Mouse (Mus musculus): ENCODE measurements around the gene Wdr34. TPM values are rescaled to one million over a fixed set of nuclear protein-coding genes. Genes with fewer than 3 reads are reported as not detected.
A peak's percentile ranks its signal among the peaks of the same experiment; 100 is the strongest.

Gene Wdr34
- total RNA-seq, 2 experiments from 2014 or later: 9.1 to 11.6 TPM

DNA sequence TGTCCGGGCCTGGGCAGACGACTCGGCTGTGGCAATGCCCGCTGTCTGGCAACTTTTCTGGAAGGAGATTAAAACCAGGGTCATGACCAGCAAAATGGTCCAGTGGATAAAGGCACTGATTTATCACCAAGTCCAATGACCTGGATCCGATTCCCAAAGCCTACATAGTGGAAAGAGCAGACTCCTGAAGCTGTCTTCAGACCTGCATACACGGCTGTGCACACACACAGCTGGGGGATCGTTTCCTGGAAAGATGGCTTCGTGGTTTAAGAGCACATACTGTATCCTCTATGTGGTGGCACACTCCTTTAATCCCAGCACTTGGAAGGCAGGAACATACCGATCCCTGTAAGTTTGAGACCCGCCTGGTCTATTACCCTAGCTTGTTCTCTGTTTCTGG lies 10.3 kb downstream of the Wdr34 start:
- DNase-seq: no peak

GRCm38 (mm10) chr2:30037762-30038161 lies 10.9 kb downstream of the Wdr34 start:
- intact Hi-C loops (cut with DNase I): no loop called here
- no peak for DNase-seq

More for the DNA sequence above, 10.3 kb downstream of the Wdr34 start:
- intact Hi-C loops (cut with DNase I): no loop called here

- no peak for DNase-seq
- intact Hi-C loops (cut with DNase I): no loop called here
Observed at GRCm38 (mm10) chr2:30032957-30033356, 15.7 kb downstream of the Wdr34 start.

GRCm38 (mm10) chr2:30032244-30032846 lies 16.3 kb downstream of the Wdr34 start:
- no peak for DNase-seq

GRCm38 (mm10) chr2:30026997-30027396 lies 21.7 kb downstream of the Wdr34 start:
- intact Hi-C loops (cut with DNase I): no loop called here
- no peak for DNase-seq

More at GRCm38 (mm10) chr2:30032244-30032846, 16.3 kb downstream of the Wdr34 start:
- intact Hi-C loops (cut with DNase I): no loop called here

GRCm38 (mm10) chr2:30025454-30025853 lies 23.2 kb downstream of the Wdr34 start:
- DNase-seq: no peak
- intact Hi-C loops (cut with DNase I): no loop called here

DNA sequence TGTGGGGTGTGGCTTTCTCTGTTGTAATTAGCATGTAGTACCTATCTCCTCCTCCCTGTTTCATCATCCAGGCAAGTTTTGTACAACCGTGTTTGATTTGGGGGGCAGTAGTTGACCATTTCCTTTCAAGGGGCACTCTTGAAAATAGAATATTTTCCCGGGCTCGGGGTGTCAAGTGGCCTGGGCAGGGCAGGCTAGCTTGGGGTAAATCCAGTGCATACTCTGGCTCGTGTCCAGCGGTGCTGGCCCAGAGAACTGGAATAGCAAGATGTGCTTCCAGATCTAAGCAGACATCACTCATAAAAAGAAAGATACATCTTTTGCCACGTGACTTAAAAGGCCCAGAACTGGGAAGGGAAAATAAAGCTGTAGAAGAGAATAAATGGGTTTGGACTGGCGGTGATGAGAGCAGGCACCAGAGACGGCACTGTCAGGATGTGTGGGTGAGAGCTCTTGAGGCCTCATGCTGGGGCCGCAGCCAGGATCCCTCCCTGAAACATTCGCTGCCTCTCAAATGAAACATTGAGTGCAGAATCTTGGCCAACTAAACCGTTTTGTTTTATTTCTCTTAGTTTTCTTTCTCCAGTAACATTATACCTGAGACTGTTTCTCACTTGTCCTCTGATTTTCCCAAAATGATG lies 34.2 kb downstream of the Wdr34 start:
- peak; percentile 45 to 53 for DNase-seq
- intact Hi-C loops (cut with DNase I): no loop called here

GRCm38 (mm10) chr2:30010840-30011281 lies 37.8 kb downstream of the Wdr34 start:
- intact Hi-C loops (cut with DNase I): no loop called here
- peak; percentile 53 to 65 for DNase-seq

- intact Hi-C loops (cut with DNase I): loop anchor here (5.0 kb wide), 1 partner anchor 112 kb away; no protein-coding TSS in a partner anchor
- DNase-seq: peak in 1 of 2 experiments; percentile 25
Observed at GRCm38 (mm10) chr2:30009101-30009500, 39.6 kb downstream of the Wdr34 start.

- intact Hi-C loops (cut with DNase I): no loop called here
- no peak for DNase-seq
Observed at GRCm38 (mm10) chr2:29991962-29992361, 56.7 kb downstream of the Wdr34 start.

Small RNA genes lying within 50 kb of the gene (microRNA-seq; reads per million reads assigned to microRNA genes)
- gene Mir6997: 0.24 to 1.0 reads per million in 2 experiments

Other genes with a start within 250 kb of the Wdr34 start
- 10 to 100 TPM; 21.4 to 22.4 TPM for gene Slc27a4, start 246.2 kb downstream of the Wdr34 start, total RNA-seq (2021)
- 10 to 100 TPM; 36.5 to 40.4 TPM for gene Urm1, start 228.8 kb downstream of the Wdr34 start, total RNA-seq (2021)
- 10 to 100 TPM; 13.0 to 13.9 TPM for gene Cercam, start 179.7 kb downstream of the Wdr34 start, total RNA-seq (2021)
- 10 to 100 TPM; 30.5 to 33.8 TPM for gene Odf2, start 159.7 kb downstream of the Wdr34 start, total RNA-seq (2021)
- gene Gle1, start 113.5 kb downstream of the Wdr34 start, total RNA-seq (2021): 10 to 100 TPM; 26.0 to 26.2 TPM
- gene Sptan1, start 83.3 kb downstream of the Wdr34 start, total RNA-seq (2021): 100 to 1,000 TPM; 334 to 351 TPM
- 100 to 1,000 TPM; 131 to 149 TPM for gene Set, start 8.5 kb upstream of the Wdr34 start, total RNA-seq (2021)
- 10 to 100 TPM; 11.4 to 12.9 TPM for gene Pkn3, start 28.8 kb upstream of the Wdr34 start, total RNA-seq (2021)
- 1 to 10 TPM; 7.5 to 7.8 TPM for gene Zdhhc12, start 44.8 kb upstream of the Wdr34 start, total RNA-seq (2021)
- gene Zer1, start 75.7 kb upstream of the Wdr34 start, total RNA-seq (2021): 10 to 100 TPM; 25.7 to 26.7 TPM
- 10 to 100 TPM; 19.7 to 24.1 TPM for gene Tbc1d13, start 84.9 kb upstream of the Wdr34 start, total RNA-seq (2021)
- 10 to 100 TPM; 59.1 to 60.2 TPM for gene Endog, start 122.6 kb upstream of the Wdr34 start, total RNA-seq (2021)
- 1 to 10 TPM; 7.0 to 7.1 TPM for gene Spout1, start 129.6 kb upstream of the Wdr34 start, total RNA-seq (2021)
- 10 to 100 TPM; 44.5 to 44.6 TPM for gene Kyat1, start 157.0 kb upstream of the Wdr34 start, total RNA-seq (2021)
- 10 to 100 TPM; 72.1 to 91.7 TPM for gene Lrrc8a, start 188.8 kb upstream of the Wdr34 start, total RNA-seq (2021)
- 1 to 10 TPM; 1.3 to 2.7 TPM for gene Gm28035, start 191.7 kb upstream of the Wdr34 start, total RNA-seq (2021)
- gene Phyhd1, start 217.3 kb upstream of the Wdr34 start, total RNA-seq (2021): 10 to 100 TPM; 26.3 to 29.3 TPM
- not detected for gene Gm28038, start 232.2 kb upstream of the Wdr34 start, total RNA-seq (2021)
- gene Dolk, start 237.5 kb upstream of the Wdr34 start, total RNA-seq (2021): 10 to 100 TPM; 25.9 to 28.6 TPM
- gene Nup188, start 237.5 kb upstream of the Wdr34 start, total RNA-seq (2021): 10 to 100 TPM; 25.1 to 26.6 TPM

All from heart, postnatal 10 days (tissue).